Mouse (Mus musculus) ZHBTc4 (cell line): Measurements from ENCODE around the gene G530012D18Rik.
"Not testable (repeated sequence)": the region's sequence is repeated elsewhere in the genome, so short reads cannot be mapped to it uniquely, and the experiment has no call there.

ENCODE experiments used
- DNase-seq: peaks from one replicate; pipeline ENCODE4 v3.0.0-alpha.2; 2011; ENCODE audit warnings: low read depth, low spot score

Gene G530012D18Rik

GRCm38 (mm10) chr1:85615819-85616218, 40.3 kb downstream of the G530012D18Rik start:
- DNase-seq: not testable (repeated sequence)

- DNase-seq: not testable (repeated sequence)
Measured at GRCm38 (mm10) chr1:85617161-85617560, 41.7 kb downstream of the G530012D18Rik start.

GRCm38 (mm10) chr1:85618689-85619088, 43.2 kb downstream of the G530012D18Rik start:
- not testable (repeated sequence) for DNase-seq
